Mouse (Mus musculus) intestine, embryonic 15.5 days (tissue): ENCODE measurements around the gene Ripor1. TPM values are rescaled to one million over a fixed set of nuclear protein-coding genes. Genes with fewer than 3 reads are reported as not detected.

Experiments
- ATAC-seq: fragments of 200-750 bp; cut with Nextera tagmentation; 2 replicates; pipeline ENCODE4 v1.8.0; 2017; ENCODE audit warnings: moderate TSS enrichment, moderate library complexity
- H3K27ac ChIP-seq: fragments of 300-500 bp; sonication (generic); 2 replicates; pipeline ENCODE4 v1.5.1; 2015; ENCODE audit warnings: mild to moderate bottlenecking, inconsistent platforms
- H3K27me3 ChIP-seq: fragments of 300-500 bp; sonication (generic); replicated peaks from 2 replicates; pipeline ENCODE4 v1.6.1; 2015; ENCODE audit warnings: inconsistent platforms
- H3K36me3 ChIP-seq: fragments of 300-500 bp; sonication (generic); 2 replicates; pipeline ENCODE4 v1.6.1; 2015; ENCODE audit warnings: inconsistent platforms
- H3K4me1 ChIP-seq: fragments of 300-500 bp; sonication (generic); replicated peaks from 2 replicates; pipeline ENCODE4 v1.6.1; 2015; ENCODE audit warnings: inconsistent platforms
- H3K4me2 ChIP-seq: fragments of 300-500 bp; sonication (generic); replicated peaks from 2 replicates; pipeline ENCODE4 v1.6.1; 2015; ENCODE audit warnings: mild to moderate bottlenecking, inconsistent platforms
- H3K4me3 ChIP-seq: fragments of 300-500 bp; sonication (generic); replicated peaks from 2 replicates; pipeline ENCODE4 v1.5.1; 2015; ENCODE audit warnings: inconsistent platforms
- H3K9ac ChIP-seq: fragments of 300-500 bp; sonication (generic); 2 replicates; pipeline ENCODE4 v1.6.1; 2015; ENCODE audit warnings: inconsistent platforms
- H3K9me3 ChIP-seq: fragments of 300-500 bp; sonication (generic); 2 replicates; pipeline ENCODE4 v1.6.1; 2016; ENCODE audit warnings: inconsistent platforms
- WGBS: fragments of 180-500 bp; shearing (Covaris S2); methylation state at CpG from one replicate; pipeline ENCODE4 v1.1.7; 2015; 5-methylcytosine and 5-hydroxymethylcytosine counted together
- polyA plus RNA-seq: library from polyadenylated mRNA; unstranded; fragments of >200 nt; fragmentation: Nextera tagmentation; extraction: Ambion mirVana; gene quantifications from 2 replicates; pipeline ENCODE4 v1.2.1, GENCODE M21; 2015

Gene Ripor1
- polyA plus RNA-seq, 1 experiment from 2014 or later: 18.5 TPM

DNA sequence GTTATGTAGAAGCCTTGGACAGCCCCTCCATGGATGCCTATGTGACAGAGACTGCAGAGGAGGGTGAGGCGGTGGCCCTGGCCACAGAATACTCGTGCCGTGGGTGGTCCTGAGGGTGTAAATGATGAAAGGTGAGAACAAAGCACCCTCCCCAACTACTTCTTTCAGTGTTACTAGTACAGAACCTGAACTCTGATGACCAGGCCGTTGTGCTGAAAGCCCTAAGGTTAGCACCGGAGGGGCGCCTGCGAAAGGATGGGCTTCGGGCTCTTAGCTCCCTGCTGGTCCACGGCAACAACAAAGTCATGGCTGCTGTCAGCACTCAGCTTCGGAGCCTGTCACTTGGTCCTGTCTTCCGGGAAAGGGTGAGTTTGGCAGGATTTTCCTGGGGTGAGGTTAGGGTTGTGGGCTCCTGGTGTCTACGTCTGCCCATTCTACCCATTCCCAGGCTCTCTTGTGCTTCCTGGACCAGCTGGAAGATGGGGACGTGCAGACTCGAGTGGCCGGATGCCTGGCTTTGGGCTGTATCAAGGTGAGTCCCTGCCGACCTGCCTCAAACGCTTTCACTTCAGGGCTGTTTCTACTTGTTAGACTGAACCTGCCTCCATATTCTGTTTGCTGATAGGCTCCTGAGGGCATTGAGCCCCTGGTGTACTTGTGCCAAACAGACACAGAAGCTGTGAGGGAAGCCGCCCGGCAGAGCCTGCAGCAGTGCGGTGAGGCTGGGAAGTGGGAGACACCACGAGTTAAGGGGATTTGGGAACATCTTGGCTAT is 16.1 kb downstream of the Ripor1 start:
- H3K9ac ChIP-seq: no peak overlapping the region
- no peaks in the 10 kb centered on the region for H3K27me3 ChIP-seq
- no peak for ATAC-seq
- H3K4me2 ChIP-seq: no peak overlapping the region
- 90% methylated on average over 21 of the region's 21 CpGs for WGBS
- H3K4me3 ChIP-seq: no peak overlapping the region
- H3K4me1 ChIP-seq: peaks cover 22% of the 10 kb centered on the region
- peaks cover 42% of the 10 kb centered on the region for H3K36me3 ChIP-seq
- 0 out of 2 replicates have a peak overlapping the region, but pooled peaks have one; percentile 1 for H3K27ac ChIP-seq
- no peaks in the 10 kb centered on the region for H3K9me3 ChIP-seq

DNA sequence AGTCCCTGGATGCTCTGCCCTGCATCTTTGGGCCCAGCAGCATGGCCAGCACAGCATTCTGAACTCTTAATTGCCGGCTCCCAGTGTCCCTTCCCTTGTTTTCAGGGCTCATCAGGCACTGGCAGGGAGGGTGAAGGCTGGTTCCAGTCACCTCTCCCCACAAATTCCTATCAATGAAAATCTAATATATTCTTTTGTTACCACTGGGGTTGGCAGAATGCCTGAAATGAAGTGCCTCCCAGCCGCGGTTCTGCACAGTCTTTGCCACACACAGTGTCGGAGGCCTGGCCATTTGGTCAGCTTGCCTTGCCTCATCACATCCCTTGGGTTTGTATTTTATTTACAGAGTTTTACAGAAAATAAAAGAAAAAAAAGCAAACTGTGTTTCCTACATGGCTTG is 16.8 kb downstream of the Ripor1 start:
- Histone ChIP-seq H3K27ac (peak overlapping the region; percentile 54; the same call in 1 of the 2 replicates), H3K36me3 (peaks cover 38% of the 10 kb centered on the region), H3K27me3 (no peaks in the 10 kb centered on the region), H3K9ac (no peak overlapping the region), H3K4me3 (no peak overlapping the region), H3K9me3 (no peaks in the 10 kb centered on the region), H3K4me2 (peak overlapping the region; percentile 43; the same call in 1 of the 2 replicates), H3K4me1 (peaks cover 22% of the 10 kb centered on the region)
- WGBS: 77% methylated on average over 4 of the region's 4 CpGs
- ATAC-seq: 0 out of 2 replicates have a peak, but pooled peaks have one; percentile 0

- peaks cover 22% of the 10 kb centered on the region for H3K4me1 ChIP-seq
- peak overlapping the region; percentile 8; the same call in 1 of the 2 replicates for H3K9ac ChIP-seq
- no peak overlapping the region for H3K4me3 ChIP-seq
Measured at GRCm38 (mm10) chr8:105622421-105622920, 17.4 kb downstream of the Ripor1 start.

GRCm38 (mm10) chr8:105623118-105623517 is 18.1 kb downstream of the Ripor1 start:
- Histone ChIP-seq H3K9me3 (no peaks in the 10 kb centered on the region), H3K27me3 (no peaks in the 10 kb centered on the region), H3K36me3 (peaks cover 26% of the 10 kb centered on the region), H3K4me2 (peak overlapping the region; percentile 43), H3K27ac (0 out of 2 replicates have a peak overlapping the region, but pooled peaks have one; percentile 2), H3K4me3 (no peak overlapping the region), H3K9ac (no peak overlapping the region), H3K4me1 (peaks cover 22% of the 10 kb centered on the region)
- WGBS: 36% methylated on average over 5 of the region's 5 CpGs
- peak; percentile 16 for ATAC-seq

More at GRCm38 (mm10) chr8:105622421-105622920, 17.4 kb downstream of the Ripor1 start:
- WGBS: 4% methylated on average over 8 of the region's 8 CpGs
- peak overlapping the region; percentile 54; the same call in 1 of the 2 replicates for H3K27ac ChIP-seq
- H3K27me3 ChIP-seq: no peaks in the 10 kb centered on the region
- peak; percentile 94 for ATAC-seq
- H3K4me2 ChIP-seq: peak overlapping the region; percentile 43
- H3K9me3 ChIP-seq: no peaks in the 10 kb centered on the region
- peaks cover 32% of the 10 kb centered on the region for H3K36me3 ChIP-seq

- H3K9me3 ChIP-seq: no peaks in the 10 kb centered on the region
- peaks cover 22% of the 10 kb centered on the region for H3K4me1 ChIP-seq
- peaks cover 19% of the 10 kb centered on the region for H3K36me3 ChIP-seq
- H3K4me3 ChIP-seq: no peak overlapping the region
- no peak for ATAC-seq
- H3K9ac ChIP-seq: no peak overlapping the region
- no peaks in the 10 kb centered on the region for H3K27me3 ChIP-seq
- 55% methylated on average over 7 of the region's 7 CpGs for WGBS
- no peak overlapping the region for H3K27ac ChIP-seq
- H3K4me2 ChIP-seq: no peak overlapping the region
Measured at GRCm38 (mm10) chr8:105623679-105624245, 18.7 kb downstream of the Ripor1 start.

- ATAC-seq: no peak
- no peak overlapping the region for H3K4me3 ChIP-seq
- H3K9ac ChIP-seq: no peak overlapping the region
- 57% methylated on average over 3 of the region's 3 CpGs for WGBS
- H3K4me1 ChIP-seq: peaks cover 22% of the 10 kb centered on the region
- H3K27me3 ChIP-seq: no peaks in the 10 kb centered on the region
- H3K4me2 ChIP-seq: no peak overlapping the region
- peaks cover 18% of the 10 kb centered on the region for H3K36me3 ChIP-seq
- peak overlapping the region; percentile 11; the same call in 1 of the 2 replicates for H3K27ac ChIP-seq
- H3K9me3 ChIP-seq: no peaks in the 10 kb centered on the region
Measured at GRCm38 (mm10) chr8:105624401-105624800, 19.3 kb downstream of the Ripor1 start.

DNA sequence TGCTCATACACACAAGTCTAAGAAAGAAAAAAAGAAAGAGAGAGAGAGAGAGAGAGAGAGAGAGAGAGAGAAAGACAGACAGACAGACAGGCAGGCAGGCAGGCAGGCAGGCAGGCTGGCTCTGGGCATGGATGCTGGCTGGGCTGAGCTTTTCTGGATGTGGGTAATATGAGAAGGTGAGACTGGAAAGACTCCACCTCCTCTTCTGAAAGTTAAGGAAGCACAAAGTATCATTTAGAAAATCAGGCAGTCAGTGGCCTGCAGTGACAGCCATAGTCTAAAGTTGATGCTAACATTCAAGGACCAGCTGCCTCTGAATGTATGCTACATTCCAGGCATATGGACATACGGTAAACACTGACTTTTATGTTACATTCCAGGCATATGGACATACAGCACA is 19.8 kb downstream of the Ripor1 start:
- no peak overlapping the region for H3K4me2 ChIP-seq
- H3K27ac ChIP-seq: no peak overlapping the region
- H3K9ac ChIP-seq: no peak overlapping the region
- ATAC-seq: no peak
- H3K27me3 ChIP-seq: no peaks in the 10 kb centered on the region
- H3K4me1 ChIP-seq: peaks cover 22% of the 10 kb centered on the region
- WGBS: 55% methylated on average over 1 of the region's 1 CpGs
- H3K4me3 ChIP-seq: no peak overlapping the region
- H3K36me3 ChIP-seq: peaks cover 18% of the 10 kb centered on the region
- H3K9me3 ChIP-seq: no peaks in the 10 kb centered on the region

DNA sequence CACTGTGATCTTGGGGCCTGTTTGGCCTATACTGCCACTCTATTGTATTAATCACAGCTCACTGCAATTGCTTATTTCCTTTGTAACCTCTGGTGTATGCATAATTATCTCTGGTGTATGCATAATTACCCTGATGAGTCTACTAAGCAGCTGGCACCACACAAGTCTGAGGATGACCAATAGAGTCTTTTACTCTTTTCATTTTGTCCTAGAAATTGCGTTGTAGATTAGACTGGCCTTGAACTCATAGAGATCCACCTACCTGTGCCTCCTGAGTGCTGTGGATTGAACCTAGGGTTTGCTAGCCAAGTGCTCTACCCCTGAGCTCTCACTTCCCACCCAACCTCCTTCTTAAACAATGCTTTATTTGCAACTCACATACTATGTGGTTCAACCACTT is 21.0 kb downstream of the Ripor1 start:
- Histone ChIP-seq H3K4me2 (no peak overlapping the region), H3K27ac (no peak overlapping the region), H3K9ac (no peak overlapping the region), H3K9me3 (no peaks in the 10 kb centered on the region), H3K4me3 (no peak overlapping the region), H3K27me3 (no peaks in the 10 kb centered on the region), H3K4me1 (peaks cover 22% of the 10 kb centered on the region), H3K36me3 (peaks cover 7% of the 10 kb centered on the region)
- 71% methylated on average over 1 of the region's 1 CpGs for WGBS
- ATAC-seq: no peak

DNA sequence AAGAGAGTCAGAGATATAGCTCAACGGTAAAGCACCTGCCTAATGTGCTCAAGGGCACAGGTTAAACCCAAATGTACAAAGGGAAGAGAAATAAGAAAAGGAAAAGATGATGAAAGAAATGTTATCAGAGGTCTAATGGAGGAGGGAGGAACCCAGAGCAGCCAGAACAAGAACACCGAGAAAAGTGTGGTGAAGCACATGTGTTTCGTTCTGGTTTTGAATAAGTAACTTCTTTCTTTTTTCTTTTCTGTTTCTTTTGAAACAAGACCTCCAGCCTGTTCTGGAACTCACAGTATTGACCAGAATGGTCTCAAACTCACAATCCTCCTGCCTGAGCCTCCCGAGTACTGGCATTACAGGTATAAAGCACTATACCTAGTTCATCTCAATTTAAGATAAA is 24.3 kb downstream of the Ripor1 start:
- Histone ChIP-seq H3K4me1 (peaks cover 3% of the 10 kb centered on the region; the same call in 1 of the 2 replicates), H3K27ac (no peak overlapping the region), H3K27me3 (no peaks in the 10 kb centered on the region), H3K36me3 (no peaks in the 10 kb centered on the region), H3K9ac (no peak overlapping the region), H3K4me3 (no peak overlapping the region), H3K9me3 (no peaks in the 10 kb centered on the region), H3K4me2 (no peak overlapping the region)
- ATAC-seq: no peak
- 87% methylated on average over 4 of the region's 4 CpGs for WGBS

DNA sequence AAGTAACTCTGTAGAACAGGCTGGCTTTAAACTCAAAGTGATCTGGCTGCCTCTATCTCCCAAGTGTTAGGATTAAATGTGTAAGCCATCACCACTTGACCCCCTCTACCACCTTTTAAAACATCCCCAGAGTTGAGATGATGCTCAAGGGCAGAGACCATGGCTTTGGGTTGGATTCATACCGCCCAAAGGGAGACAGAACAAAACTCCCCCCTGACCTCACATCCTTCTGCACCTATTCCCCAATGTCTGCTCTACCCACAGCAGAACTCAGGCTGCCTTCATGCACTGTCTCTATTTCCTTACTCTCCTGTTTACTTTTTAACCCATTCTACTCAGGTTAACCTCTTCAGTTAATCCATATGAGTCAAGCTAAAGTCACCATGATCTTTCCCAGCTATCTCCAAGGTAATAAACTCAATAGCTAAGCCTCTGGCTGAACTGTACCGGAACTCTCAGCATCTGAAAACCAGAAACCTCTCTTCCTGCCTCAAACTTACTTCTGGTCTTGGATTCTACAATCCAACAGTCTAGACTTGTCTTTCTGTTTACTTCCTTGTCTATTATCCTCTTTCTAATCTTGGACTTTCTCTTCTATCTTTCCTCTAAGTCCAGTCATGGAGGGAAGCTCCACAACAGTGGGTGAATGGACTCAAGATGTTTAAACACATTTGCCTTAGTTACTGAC is 29.9 kb downstream of the Ripor1 start:
- Histone ChIP-seq H3K9me3 (no peaks in the 10 kb centered on the region), H3K27me3 (no peaks in the 10 kb centered on the region), H3K4me3 (peak overlapping the region; percentile 90), H3K36me3 (no peaks in the 10 kb centered on the region), H3K4me1 (peaks cover 15% of the 10 kb centered on the region), H3K9ac (peak overlapping the region; percentile 73; the same call in 1 of the 2 replicates), H3K27ac (peak overlapping the region; percentile 84; the same call in 1 of the 2 replicates), H3K4me2 (peak overlapping the region; percentile 90)
- no peak for ATAC-seq
- 66% methylated on average over 2 of the region's 2 CpGs for WGBS

- no peaks in the 10 kb centered on the region for H3K36me3 ChIP-seq
- no peak for ATAC-seq
- H3K9me3 ChIP-seq: no peaks in the 10 kb centered on the region
- WGBS: 2% methylated on average over 11 of the region's 11 CpGs
- H3K4me3 ChIP-seq: peak overlapping the region; percentile 90
- H3K4me2 ChIP-seq: peak overlapping the region; percentile 90
- H3K27me3 ChIP-seq: no peaks in the 10 kb centered on the region
- peaks cover 18% of the 10 kb centered on the region for H3K4me1 ChIP-seq
- H3K27ac ChIP-seq: peak overlapping the region; percentile 84
- peak overlapping the region; percentile 73 for H3K9ac ChIP-seq
Measured at GRCm38 (mm10) chr8:105635481-105635880, 30.4 kb downstream of the Ripor1 start.
